Mouse (Mus musculus) liver, embryonic 13.5 days (tissue): ENCODE measurements around the gene Amacr. TPM values are rescaled to one million over a fixed set of nuclear protein-coding genes. Genes with fewer than 3 reads are reported as not detected.

Experiments
- ATAC-seq: fragments of 200-750 bp; cut with Nextera tagmentation; 2 replicates; pipeline ENCODE4 v1.8.0; 2017; ENCODE audit warnings: low read depth, mild to moderate bottlenecking, moderate number of reproducible peaks, moderate library complexity
- DNase-seq: peaks from one replicate; pipeline ENCODE4 v3.0.0; 2022
- H3K27ac ChIP-seq: fragments of 300-500 bp; sonication (generic); 2 replicates; pipeline ENCODE4 v1.5.1; 2015; ENCODE audit warnings: moderate library complexity, mild to moderate bottlenecking, inconsistent platforms
- H3K27me3 ChIP-seq: fragments of 300-500 bp; sonication (generic); 2 replicates; pipeline ENCODE4 v1.6.1; 2015; ENCODE audit warnings: mild to moderate bottlenecking, inconsistent platforms
- H3K36me3 ChIP-seq: fragments of 300-500 bp; sonication (generic); 2 replicates; pipeline ENCODE4 v1.6.1; 2015; ENCODE audit warnings: mild to moderate bottlenecking, inconsistent platforms
- H3K4me1 ChIP-seq: fragments of 300-500 bp; sonication (generic); replicated peaks from 2 replicates; pipeline ENCODE4 v1.6.1; 2015; ENCODE audit warnings: inconsistent platforms
- H3K4me2 ChIP-seq: fragments of 300-500 bp; sonication (generic); 2 replicates; pipeline ENCODE4 v1.6.1; 2015; ENCODE audit warnings: inconsistent platforms, mild to moderate bottlenecking, moderate library complexity
- H3K4me3 ChIP-seq: fragments of 300-500 bp; sonication (generic); replicated peaks from 2 replicates; pipeline ENCODE4 v1.5.1; 2015; ENCODE audit warnings: mild to moderate bottlenecking, inconsistent platforms
- H3K9ac ChIP-seq: fragments of 300-500 bp; sonication (generic); 2 replicates; pipeline ENCODE4 v1.6.1; 2015; ENCODE audit warnings: mild to moderate bottlenecking, inconsistent platforms
- H3K9me3 ChIP-seq: fragments of 300-500 bp; sonication (generic); replicated peaks from 2 replicates; pipeline ENCODE4 v1.6.1; 2016; ENCODE audit warnings: inconsistent platforms
- WGBS: fragments of 180-500 bp; shearing (Covaris S2); methylation state at CpG from one replicate; pipeline ENCODE4 v1.1.7; 2015; ENCODE audit not compliant: insufficient replicate concordance; 5-methylcytosine and 5-hydroxymethylcytosine counted together
- polyA plus RNA-seq: library from polyadenylated mRNA; unstranded; fragments of >200 nt; fragmentation: Nextera tagmentation; extraction: Ambion mirVana; gene quantifications from 2 replicates; pipeline ENCODE4 v1.2.1, GENCODE M21; 2015

The Amacr gene
- 14.0 and 16.3 TPM in 2 replicates for polyA plus RNA-seq

DNA sequence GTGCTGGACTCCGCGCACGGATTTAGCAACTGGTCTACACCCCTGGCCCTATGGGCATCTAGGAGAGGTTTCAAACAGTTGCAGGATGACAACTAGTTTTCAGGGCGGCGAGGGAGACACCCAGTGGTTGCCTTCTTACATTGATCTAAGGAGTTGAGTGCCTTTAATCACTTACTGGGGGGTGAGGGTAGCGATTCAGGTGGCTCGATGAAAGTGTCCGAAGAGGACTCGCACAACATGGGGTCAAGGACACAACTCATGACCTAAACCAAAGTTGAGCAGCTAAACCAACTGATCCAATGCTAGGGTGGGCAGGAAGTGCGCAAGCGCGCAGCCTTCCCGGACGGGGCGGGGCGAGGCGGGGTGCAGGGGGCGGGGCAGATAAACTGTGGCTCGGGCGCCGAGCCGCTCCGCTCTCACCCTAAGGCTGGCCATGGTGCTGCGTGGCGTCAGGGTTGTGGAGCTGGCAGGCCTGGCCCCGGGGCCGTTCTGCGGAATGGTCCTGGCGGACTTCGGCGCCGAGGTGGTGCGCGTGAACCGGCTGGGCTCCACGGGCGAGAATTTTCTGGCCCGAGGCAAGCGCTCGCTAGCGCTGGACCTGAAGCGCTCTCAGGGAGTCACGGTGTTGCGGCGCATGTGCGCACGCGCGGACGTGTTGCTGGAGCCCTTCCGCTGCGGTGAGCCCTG is at the start of gene Amacr:
Gene Amacr (plus strand): TSS at position 380 of the 687 bp plus-strand sequence.
- peak within 1 kb of the TSS; percentile 69 for H3K27ac ChIP-seq
- no peaks in the 10 kb centered on the region for H3K27me3 ChIP-seq
- ATAC-seq (peak; percentile 97), DNase-seq (peak; percentile 77)
- peaks cover 5% of the 10 kb centered on the region; the same call in 1 of the 2 replicates for H3K36me3 ChIP-seq
- under 1% methylated on average over 50 of the region's 52 CpGs for WGBS
- no peaks in the 10 kb centered on the region for H3K9me3 ChIP-seq
- H3K9ac ChIP-seq, result peak within 1 kb of the TSS; percentile 74
- H3K4me3 ChIP-seq, result peak within 1 kb of the TSS; percentile 70
- H3K4me2 ChIP-seq, result peak within 1 kb of the TSS; percentile 73
- H3K4me1 ChIP-seq, result peaks cover 19% of the 10 kb centered on the region; the same call in 1 of the 2 replicates

DNA sequence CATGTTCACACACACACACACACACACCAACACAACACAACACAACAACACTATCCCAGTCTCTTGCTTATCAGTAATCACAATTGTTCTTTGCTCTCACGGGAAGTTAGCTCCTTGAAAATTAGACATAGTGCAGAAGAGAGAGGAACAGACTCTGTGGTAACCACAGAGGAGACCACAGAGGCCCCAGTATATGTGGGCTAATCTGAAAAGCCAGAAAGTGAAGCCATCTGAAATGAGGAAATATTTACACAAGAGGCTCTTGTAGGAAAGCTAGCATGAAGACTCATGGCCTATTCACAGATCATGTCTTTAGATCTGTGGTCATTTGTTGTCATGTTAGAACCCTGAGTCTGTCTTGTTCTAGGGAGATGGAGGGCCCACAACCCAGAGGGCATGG is 47.6 kb upstream of the Amacr start:
- WGBS, result 6% methylated on average over 1 of the region's 1 CpGs
- H3K4me3 ChIP-seq, result no peak overlapping the region
- no peaks in the 10 kb centered on the region for H3K4me1 ChIP-seq
- H3K36me3 ChIP-seq, result no peaks in the 10 kb centered on the region
- no peak for ATAC-seq
- no peak overlapping the region for H3K4me2 ChIP-seq
- DNase-seq, result no peak
- no peak overlapping the region for H3K27ac ChIP-seq
- no peaks in the 10 kb centered on the region for H3K27me3 ChIP-seq
- no peaks in the 10 kb centered on the region for H3K9me3 ChIP-seq
- no peak overlapping the region for H3K9ac ChIP-seq

DNA sequence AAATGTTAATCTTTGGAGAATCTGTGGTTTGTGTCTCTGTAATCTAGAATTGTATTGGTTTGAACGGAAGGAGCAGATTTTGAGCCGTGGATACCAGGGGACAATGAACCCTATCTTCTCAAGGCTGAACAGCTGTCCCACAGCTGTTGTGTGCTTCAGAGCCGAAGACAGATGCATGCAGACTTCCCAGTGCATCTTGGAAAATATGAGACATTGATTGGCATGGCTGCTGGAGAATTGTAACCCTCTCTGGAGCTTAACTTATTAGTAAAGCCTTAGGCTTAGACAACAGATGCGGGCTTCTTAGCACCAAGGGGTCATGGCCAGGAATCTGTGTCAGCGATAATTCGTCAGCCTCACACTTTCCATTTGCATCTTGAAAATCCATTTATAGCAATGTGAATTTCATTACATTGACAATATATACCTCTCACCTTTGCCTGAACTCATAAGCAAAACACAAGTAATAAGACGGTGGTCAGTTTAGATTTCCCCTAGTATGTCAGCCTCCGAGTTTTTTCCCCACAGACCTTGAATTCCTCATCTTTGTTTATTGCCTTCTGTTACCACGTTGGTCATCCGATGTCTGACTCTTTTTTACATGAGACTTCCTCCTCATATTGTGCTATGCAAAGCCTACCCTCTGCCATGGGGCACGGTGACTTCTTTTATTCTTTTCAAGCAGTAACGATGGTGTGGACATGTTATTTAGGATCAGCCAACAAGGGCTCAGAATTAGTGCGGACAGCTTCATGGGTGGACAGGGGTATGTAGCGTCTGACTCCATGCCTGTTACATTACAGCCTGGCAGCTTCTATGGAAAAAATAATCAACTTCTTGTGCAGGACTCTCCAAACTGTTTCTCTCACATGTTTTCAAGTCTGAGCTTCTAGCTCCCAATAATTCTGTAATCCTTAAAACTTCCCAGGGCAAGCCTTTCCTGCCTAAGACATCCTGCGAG is 41.1 kb upstream of the Amacr start:
- Histone ChIP-seq H3K4me2 (no peak overlapping the region), H3K4me3 (no peak overlapping the region), H3K9me3 (no peaks in the 10 kb centered on the region), H3K27me3 (no peaks in the 10 kb centered on the region), H3K4me1 (no peaks in the 10 kb centered on the region), H3K9ac (no peak overlapping the region), H3K27ac (no peak overlapping the region), H3K36me3 (no peaks in the 10 kb centered on the region)
- DNase-seq (no peak), ATAC-seq (no peak)
- 64% methylated on average over 15 of the region's 15 CpGs for WGBS

DNA sequence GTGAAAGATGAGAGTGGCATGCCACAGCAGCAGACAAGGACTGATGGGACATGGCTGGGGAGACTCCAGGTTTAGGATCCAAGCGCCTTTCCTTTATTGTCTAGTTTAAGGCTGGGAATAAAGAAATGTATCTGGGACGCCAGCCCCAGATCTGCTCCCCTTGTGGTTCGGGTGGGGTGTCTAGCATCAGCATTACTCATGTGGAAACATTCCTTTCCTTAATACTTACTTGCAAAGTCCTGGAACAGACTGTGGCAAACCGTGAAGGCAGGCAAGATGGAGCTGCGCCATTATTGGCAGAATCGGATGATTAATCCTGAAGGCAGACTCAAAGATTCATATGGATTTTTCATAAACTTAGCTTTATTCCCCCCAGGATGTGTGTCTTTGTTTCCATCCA is 39.7 kb upstream of the Amacr start:
- Histone ChIP-seq H3K4me1 (no peaks in the 10 kb centered on the region), H3K4me3 (no peak overlapping the region)

DNA sequence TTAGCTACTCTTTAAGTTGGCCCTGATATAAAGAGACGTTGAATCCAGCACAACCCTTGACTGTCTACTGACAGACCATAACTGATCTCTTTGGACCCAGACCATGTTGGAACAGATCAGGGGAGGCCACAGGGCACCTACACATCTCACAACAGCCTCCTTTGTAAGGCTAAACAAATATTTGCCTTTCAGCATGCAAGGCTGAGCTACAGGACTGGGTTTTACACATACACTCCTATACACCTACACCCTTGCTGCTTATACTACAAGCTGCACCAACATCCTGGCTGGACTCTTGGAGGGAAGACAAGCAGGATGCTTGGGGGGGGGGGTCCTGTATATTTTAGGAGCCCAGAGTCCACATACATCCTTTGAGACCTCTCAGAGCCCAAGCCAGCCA is 33.7 kb upstream of the Amacr start:
- no peak overlapping the region for H3K9ac ChIP-seq
- H3K4me1 ChIP-seq, result no peaks in the 10 kb centered on the region
- no peaks in the 10 kb centered on the region for H3K36me3 ChIP-seq
- DNase-seq (no peak), ATAC-seq (peak; percentile 55; the same call in 1 of the 2 replicates)
- WGBS, result 52% methylated on average over 1 of the region's 1 CpGs
- no peak overlapping the region for H3K4me3 ChIP-seq
- H3K27ac ChIP-seq, result no peak overlapping the region
- H3K9me3 ChIP-seq, result no peaks in the 10 kb centered on the region
- no peaks in the 10 kb centered on the region for H3K27me3 ChIP-seq
- no peak overlapping the region for H3K4me2 ChIP-seq

More for the DNA sequence above, 39.7 kb upstream of the Amacr start:
- no peaks in the 10 kb centered on the region for H3K9me3 ChIP-seq
- H3K27me3 ChIP-seq, result no peaks in the 10 kb centered on the region
- DNase-seq (no peak), ATAC-seq (no peak)
- H3K27ac ChIP-seq, result no peak overlapping the region
- WGBS, result 68% methylated on average over 6 of the region's 6 CpGs
- no peaks in the 10 kb centered on the region for H3K36me3 ChIP-seq
- H3K9ac ChIP-seq, result no peak overlapping the region
- no peak overlapping the region for H3K4me2 ChIP-seq

DNA sequence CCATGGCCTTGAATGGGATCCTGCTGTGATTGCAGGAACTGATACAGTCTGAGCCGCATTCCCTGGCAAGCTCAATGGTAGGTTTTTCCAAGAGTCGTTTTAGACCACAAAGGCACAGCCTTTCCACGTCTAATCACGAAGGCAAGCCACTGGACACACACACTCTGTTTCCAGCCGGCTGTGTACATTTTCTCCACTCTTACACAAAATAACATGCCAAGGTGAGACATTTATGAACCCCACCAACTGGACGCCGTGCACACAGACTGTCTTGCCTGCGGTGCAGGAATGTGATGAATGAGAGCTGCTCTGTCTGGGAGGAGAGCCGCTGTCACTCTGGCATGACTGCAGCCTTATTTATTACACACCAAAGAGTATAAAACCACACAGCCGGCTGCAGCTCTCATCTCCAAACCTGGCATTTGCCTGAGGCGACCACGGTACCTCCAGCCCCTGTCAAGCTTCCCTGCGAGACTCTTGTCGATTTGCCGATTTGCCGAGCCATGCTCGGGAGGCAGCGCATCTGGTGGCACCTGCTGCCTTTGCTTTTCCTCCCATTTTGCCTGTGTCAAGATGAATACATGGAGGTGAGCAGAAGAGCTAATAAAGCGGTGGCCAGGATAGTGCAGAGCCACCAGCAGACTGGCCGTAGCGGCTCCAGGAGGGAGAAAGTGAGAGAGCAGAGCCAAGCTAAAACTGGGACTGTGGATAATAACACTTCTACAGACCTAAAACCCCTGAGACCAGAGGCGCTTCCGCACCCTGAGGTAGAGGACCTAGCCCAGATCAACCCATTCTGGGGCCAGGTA is 29.4 kb upstream of the Amacr start, which contains the start of gene C1qtnf3:
Gene C1qtnf3 (plus strand): TSS at position 382 of the 809 bp plus-strand sequence.
- H3K9me3 ChIP-seq, result no peaks in the 10 kb centered on the region
- no peak within 1 kb of the TSS for H3K4me2 ChIP-seq
- no peak within 1 kb of the TSS for H3K4me3 ChIP-seq
- H3K9ac ChIP-seq, result no peak within 1 kb of the TSS
- no peak for ATAC-seq
- no peak within 1 kb of the TSS for H3K27ac ChIP-seq
- no peaks in the 10 kb centered on the region for H3K36me3 ChIP-seq
- no peaks in the 10 kb centered on the region for H3K4me1 ChIP-seq
- WGBS, result 73% methylated on average over 23 of the region's 23 CpGs
- H3K27me3 ChIP-seq, result no peaks in the 10 kb centered on the region
- no peak for DNase-seq

DNA sequence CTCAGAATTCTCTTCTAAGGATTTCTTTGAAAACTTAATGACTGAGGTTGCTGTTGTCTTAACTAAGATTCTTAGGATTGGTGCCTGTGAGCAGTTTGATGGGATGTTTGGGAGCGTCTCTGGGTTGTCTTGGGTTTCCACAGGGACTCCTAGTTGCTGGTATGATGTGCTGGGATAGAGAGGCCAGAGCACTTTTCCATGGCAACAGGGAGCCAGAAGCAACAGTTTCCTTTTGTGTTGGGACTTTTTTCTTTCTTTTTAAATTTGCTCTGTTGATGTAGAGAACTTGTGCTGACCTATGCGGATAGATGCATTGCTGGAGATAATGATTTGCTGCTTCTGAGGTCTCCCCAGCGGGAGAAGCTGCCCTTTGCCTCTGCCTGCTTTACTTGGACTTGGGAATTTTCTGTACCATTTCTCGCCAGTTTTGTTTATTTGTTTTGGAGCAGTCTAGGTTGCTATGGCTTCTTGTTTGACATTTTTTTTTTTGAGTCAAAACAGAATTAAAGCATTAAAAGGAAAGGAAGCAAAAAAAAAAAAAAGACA is 28.7 kb upstream of the Amacr start:
- Histone ChIP-seq H3K9me3 (no peaks in the 10 kb centered on the region), H3K9ac (no peak overlapping the region), H3K27me3 (no peaks in the 10 kb centered on the region), H3K36me3 (no peaks in the 10 kb centered on the region), H3K27ac (no peak overlapping the region), H3K4me3 (no peak overlapping the region), H3K4me1 (no peaks in the 10 kb centered on the region), H3K4me2 (no peak overlapping the region)
- DNase-seq (no peak), ATAC-seq (no peak)
- 39% methylated on average over 4 of the region's 4 CpGs for WGBS

DNA sequence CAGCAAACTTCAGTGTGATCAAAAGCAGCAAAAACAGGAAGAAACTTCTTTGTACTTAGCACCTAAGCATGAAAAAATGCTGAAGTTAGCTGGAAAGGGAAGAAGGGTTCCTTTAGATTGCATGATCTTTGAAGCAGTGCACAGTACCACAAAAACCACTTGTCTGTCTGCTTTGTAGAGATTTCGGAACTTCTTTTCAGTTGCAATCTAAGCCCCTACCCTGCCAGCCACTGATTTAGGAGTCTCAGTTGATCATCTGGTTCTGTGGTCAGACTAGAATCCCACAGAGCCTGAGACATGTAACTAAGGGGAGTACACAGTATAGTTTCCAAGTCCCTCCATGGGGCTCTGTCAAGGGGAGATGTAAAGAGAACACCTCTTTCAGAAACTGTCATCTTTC is 28.1 kb upstream of the Amacr start:
- 12% methylated on average over 1 of the region's 1 CpGs for WGBS
- no peak overlapping the region for H3K4me2 ChIP-seq
- no peak overlapping the region for H3K9ac ChIP-seq
- no peaks in the 10 kb centered on the region for H3K4me1 ChIP-seq
- no peak for ATAC-seq
- no peak overlapping the region for H3K4me3 ChIP-seq
- no peaks in the 10 kb centered on the region for H3K27me3 ChIP-seq
- H3K36me3 ChIP-seq, result no peaks in the 10 kb centered on the region
- H3K9me3 ChIP-seq, result no peaks in the 10 kb centered on the region
- no peak overlapping the region for H3K27ac ChIP-seq
- no peak for DNase-seq

DNA sequence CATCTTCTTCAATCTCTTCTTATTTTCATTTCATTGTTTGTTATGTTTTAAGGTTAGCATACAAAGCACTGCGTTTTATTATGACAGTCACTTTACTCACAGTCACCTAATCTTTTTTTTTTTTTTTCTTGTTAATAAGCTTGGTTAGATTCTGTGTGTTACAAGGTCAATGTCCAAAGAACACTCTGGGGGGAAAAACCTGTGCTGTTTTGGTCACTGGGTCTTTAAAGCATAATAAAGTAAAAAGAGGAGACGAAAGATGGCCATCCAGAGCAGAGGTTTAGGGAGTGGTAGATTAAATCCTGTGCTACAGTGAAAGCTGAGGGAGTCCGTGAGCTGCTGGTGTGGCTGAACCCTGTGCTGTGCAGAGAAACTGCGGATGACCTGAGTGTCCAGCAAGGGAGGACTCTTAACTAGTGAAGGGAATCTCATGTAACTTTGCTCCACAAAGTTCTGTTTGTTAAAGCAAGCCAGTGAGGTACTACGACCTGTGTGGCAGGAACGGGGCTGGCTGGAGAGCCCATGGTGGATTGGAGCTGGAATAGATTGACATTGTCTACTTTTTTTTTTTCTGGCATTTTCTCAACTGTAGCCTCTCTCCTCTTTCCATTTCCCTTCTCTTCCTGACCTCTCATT is 27.1 kb upstream of the Amacr start:
- ATAC-seq (no peak), DNase-seq (no peak)
- Histone ChIP-seq H3K36me3 (no peaks in the 10 kb centered on the region), H3K9ac (no peak overlapping the region), H3K4me1 (no peaks in the 10 kb centered on the region), H3K4me3 (no peak overlapping the region), H3K9me3 (no peaks in the 10 kb centered on the region), H3K27me3 (no peaks in the 10 kb centered on the region), H3K27ac (no peak overlapping the region), H3K4me2 (no peak overlapping the region)
- WGBS, result 54% methylated on average over 6 of the region's 6 CpGs

DNA sequence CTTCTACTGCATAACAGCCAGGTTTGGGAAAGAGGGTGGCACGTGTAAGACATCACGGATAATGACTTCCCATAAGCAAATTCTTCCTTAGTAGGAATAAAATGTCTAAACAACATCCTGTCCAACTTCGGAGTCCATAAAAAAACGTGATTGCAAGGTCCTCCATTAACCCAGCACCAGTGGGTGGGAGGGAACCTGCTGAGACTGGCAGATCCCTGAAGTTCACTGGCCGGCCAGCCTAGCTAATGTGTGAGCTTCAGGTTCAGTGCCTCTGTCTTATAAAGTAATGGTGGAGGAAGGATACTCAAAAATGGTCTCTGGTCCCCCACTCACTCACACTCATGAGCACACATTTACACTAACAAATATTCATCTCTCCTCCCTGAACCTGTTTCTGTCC is 26.4 kb upstream of the Amacr start:
- no peak overlapping the region for H3K4me2 ChIP-seq
- H3K36me3 ChIP-seq, result no peaks in the 10 kb centered on the region
- no peaks in the 10 kb centered on the region for H3K9me3 ChIP-seq
- ATAC-seq (no peak), DNase-seq (no peak)
- WGBS, result 45% methylated on average over 5 of the region's 5 CpGs
- H3K27me3 ChIP-seq, result no peaks in the 10 kb centered on the region
- H3K4me1 ChIP-seq, result no peaks in the 10 kb centered on the region
- no peak overlapping the region for H3K9ac ChIP-seq
- H3K27ac ChIP-seq, result no peak overlapping the region
- no peak overlapping the region for H3K4me3 ChIP-seq
